Mouse (Mus musculus) cerebellum, adult 11-12 months (tissue): Measurements from ENCODE around the gene Pgs1.

Source experiments
- DNase-seq: peaks from one replicate; pipeline ENCODE4 v3.0.0; 2022

Pgs1 gene

GRCm38 (mm10) chr11:117986126-117987031 lies at the start of gene Pgs1:
Gene Pgs1 (plus strand): TSS chr11:117986292.
- peak; percentile 92 for DNase-seq

GRCm38 (mm10) chr11:117939004-117939730 lies 46.9 kb upstream of the Pgs1 start:
- no peak for DNase-seq

DNA sequence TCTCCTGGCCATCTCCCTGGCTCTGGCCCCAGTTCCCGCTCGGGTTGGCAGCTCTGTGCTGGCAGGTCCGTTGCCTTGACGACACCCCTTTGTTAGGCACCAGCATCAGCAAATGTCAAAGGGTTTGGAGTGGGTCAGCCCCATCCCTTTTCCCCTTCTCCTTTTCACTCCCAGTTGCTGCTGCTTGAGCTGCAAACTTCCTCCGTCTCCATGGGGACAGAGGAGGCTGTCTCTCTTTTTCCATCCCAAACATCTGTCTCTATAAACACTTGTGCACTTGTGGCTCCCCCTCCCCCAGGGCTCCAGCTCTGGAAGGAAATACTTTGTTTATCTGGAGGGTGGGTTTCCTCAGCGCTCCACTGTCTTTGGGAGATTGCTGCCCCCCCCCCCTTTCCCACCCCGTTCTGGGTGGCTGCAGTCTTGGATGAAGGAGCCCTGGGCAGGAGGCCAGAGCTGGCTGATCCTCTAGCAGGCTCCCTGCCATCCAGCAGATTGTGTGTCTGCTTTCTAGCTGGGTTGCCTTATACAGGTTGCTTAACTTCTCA lies 46.3 kb upstream of the Pgs1 start:
- DNase-seq = peak; percentile 70

- DNase-seq = no peak
Measured at GRCm38 (mm10) chr11:117940881-117941280, 45.2 kb upstream of the Pgs1 start.

DNA sequence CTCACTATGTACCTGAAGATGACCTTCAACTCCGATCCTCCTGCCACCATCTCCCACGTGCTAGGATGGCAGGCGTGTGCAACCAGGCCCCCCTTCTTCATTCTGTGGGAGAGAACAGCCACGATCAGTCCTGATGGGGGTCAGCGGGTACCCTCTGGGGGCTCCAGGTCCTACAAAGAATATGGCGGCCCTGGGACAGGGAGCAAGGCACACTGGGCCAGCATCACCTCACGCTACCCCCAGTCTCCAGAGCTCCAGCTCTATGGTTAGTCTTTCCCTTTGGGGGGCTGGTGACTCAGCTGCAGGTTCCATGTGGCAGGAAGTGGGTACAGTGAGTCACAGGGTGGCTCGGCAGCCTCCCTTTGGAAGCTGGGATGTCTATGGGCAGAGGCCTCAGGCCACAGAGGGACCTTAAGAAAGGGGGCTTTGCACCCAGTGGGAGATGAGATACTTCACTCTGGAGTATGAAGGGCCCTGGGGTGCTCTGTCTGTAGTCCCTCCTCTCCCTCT lies 44.7 kb upstream of the Pgs1 start:
- DNase-seq = no peak

GRCm38 (mm10) chr11:117941848-117942247 lies 44.2 kb upstream of the Pgs1 start:
- DNase-seq = no peak

DNA sequence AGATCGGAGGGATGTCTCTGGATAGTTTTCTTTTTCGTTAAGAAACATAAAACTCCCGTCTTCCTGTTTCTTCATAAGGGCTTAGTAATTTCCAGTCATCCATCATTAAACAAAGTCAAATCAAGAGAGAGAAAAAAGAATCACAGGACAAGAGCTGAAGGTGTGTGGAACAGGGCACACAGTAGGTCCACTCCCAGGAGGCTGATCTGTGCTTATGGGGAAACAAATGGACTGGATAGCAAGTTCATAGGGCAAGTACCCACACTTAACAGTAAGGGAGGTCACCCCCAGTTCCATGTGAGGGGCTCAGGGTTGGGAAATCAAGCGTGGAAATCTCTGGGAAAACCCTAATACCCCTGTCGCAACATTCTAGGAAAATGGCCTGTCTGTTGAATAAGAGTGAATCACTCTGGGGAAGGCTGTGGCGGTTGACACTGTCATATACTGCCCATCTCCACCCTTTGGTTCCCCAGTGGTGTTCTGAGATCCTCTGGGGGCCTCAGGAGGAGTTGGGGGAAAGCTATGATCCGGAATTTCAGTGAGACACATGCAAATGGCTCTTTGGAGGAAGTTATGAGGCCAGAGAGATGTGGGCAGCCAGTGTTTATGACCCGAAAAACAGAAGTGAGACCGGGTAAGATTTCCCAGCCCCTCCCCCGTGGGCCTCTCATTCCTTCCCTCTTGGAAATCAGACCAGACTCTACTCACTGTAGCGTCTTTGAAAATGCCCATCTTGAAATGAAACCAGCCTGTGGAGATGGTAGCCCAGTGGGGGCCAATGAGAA lies 39.7 kb upstream of the Pgs1 start:
- no peak for DNase-seq

DNA sequence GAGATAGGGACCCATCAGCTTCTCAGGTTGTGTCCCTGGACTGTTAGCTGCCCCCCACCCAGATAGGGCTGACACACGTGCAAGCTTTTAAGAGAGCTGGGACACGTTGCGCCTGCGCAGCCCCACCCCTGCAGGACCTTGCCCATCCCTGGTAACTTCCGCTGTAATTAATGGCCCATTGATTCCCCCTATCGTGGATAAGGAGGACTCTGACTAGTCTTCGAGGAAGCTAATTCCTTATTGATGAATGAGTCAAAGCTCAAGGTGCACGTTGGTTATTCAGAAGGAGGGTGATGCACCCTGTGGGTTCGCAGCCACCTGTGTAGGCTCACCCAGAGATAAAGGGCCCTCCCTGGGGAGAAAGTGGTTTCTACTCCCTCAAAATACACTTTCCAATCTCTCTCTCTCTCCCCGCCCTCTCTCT lies 39.1 kb upstream of the Pgs1 start:
- DNase-seq = no peak

GRCm38 (mm10) chr11:117949392-117950091 lies 36.5 kb upstream of the Pgs1 start:
- no peak for DNase-seq

DNA sequence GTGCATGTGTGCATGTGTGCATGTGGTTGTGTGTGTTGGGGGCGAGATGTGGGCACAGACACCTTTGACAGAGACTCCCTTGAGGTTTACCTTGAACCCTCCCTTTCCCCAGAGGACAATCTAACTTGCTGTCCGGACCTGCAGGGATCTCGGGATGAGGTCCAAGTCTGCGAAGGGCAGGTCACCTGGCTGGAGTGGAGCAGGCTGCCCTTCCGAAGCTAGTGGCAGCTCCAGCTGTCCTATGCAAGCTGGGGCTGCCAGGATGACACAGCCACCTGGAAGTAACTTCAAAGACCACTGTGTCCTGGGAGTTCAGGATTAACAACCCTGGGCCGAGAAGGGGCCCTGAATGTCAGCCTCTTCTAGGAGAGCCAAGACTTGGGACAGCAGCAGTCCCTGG lies 34.7 kb upstream of the Pgs1 start:
- no peak for DNase-seq

GRCm38 (mm10) chr11:117952174-117952933 lies 33.7 kb upstream of the Pgs1 start:
- no peak for DNase-seq

GRCm38 (mm10) chr11:117954094-117954493 lies 32.0 kb upstream of the Pgs1 start:
- no peak for DNase-seq

DNA sequence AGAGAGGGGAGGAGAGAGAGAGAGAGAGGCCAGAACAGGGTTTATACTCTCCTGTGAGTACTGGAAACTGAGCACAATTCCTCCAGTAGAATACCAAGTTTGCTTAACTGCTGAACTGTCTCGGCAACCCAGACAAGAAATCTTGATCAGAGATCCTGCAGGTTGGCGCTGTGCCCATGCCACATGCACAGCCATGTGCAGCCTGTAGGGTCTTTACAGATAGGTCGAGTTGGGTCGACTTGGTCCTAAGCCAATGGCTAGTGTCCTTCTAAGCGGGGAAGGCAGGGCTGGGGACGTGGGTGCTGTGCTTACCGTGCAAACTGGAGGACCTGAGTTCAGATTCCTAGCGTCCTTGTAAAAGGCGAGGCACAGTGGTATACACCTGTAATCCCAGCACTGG lies 31.3 kb upstream of the Pgs1 start:
- DNase-seq = no peak

- DNase-seq = no peak
Measured at GRCm38 (mm10) chr11:117955621-117956020, 30.5 kb upstream of the Pgs1 start.

- no peak for DNase-seq
Measured at GRCm38 (mm10) chr11:117958197-117958596, 27.9 kb upstream of the Pgs1 start.

- DNase-seq = no peak
Measured at GRCm38 (mm10) chr11:117959166-117959565, 26.9 kb upstream of the Pgs1 start.

GRCm38 (mm10) chr11:117959741-117960381 lies 26.2 kb upstream of the Pgs1 start:
- DNase-seq = no peak

- no peak for DNase-seq
Measured at GRCm38 (mm10) chr11:117960601-117961000, 25.5 kb upstream of the Pgs1 start.

DNA sequence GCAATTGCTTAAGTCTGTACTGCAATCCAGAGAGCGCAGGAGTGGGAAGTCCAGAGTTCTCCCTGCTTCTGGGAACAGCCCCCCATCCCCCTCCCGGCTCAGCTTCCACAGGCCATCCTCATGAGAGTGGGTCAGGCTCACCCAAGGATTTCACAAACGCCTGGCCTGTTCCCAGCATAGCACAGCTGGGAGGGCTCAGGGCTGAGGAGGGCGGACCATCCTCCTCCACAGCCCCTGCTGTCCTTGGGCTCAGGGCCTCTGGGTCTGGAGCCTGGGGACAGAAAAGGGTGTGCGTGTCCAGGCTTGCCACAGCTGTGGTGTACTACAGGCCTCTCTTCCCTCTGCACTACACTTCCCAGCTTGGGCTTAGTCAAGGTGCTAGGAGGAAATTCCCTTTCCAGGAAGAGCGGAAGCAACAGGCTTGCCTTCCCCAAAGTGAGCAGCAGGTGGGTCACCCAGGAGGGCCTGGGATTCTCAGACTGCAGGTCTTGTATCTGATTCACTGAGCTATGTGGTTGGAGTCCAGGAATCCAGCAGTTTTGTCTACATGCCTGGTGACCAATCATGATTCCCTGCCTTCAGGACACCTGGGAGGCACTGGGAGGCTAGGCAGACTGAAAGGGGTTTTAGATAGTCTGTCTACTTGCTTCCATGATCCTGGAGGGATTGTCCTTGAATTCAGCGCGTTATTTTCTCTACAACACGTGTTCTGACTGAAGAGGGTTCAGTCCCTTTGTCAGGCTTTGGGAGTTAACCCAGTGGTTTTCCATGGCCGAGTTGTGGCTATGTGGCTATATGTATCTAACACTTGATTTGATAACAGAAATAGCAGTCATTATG lies 23.6 kb upstream of the Pgs1 start:
- no peak for DNase-seq
